Mouse (Mus musculus) liver, embryonic 13.5 days (tissue): ENCODE data around the gene Scamp1. TPM values are rescaled to one million over a fixed set of nuclear protein-coding genes. Genes with fewer than 3 reads are reported as not detected.
A peak's percentile ranks its signal among the peaks of the same experiment; 100 is the strongest.

Source experiments
- ATAC-seq: fragments of 200-750 bp; cut with Nextera tagmentation; 2 replicates; pipeline ENCODE4 v1.8.0; 2017; ENCODE audit warnings: low read depth, mild to moderate bottlenecking, moderate number of reproducible peaks, moderate library complexity
- DNase-seq: peaks from one replicate; pipeline ENCODE4 v3.0.0; 2022
- H3K27ac ChIP-seq: fragments of 300-500 bp; sonication (generic); 2 replicates; pipeline ENCODE4 v1.5.1; 2015; ENCODE audit warnings: moderate library complexity, mild to moderate bottlenecking, inconsistent platforms
- H3K27me3 ChIP-seq: fragments of 300-500 bp; sonication (generic); 2 replicates; pipeline ENCODE4 v1.6.1; 2015; ENCODE audit warnings: mild to moderate bottlenecking, inconsistent platforms
- H3K36me3 ChIP-seq: fragments of 300-500 bp; sonication (generic); 2 replicates; pipeline ENCODE4 v1.6.1; 2015; ENCODE audit warnings: mild to moderate bottlenecking, inconsistent platforms
- H3K4me1 ChIP-seq: fragments of 300-500 bp; sonication (generic); replicated peaks from 2 replicates; pipeline ENCODE4 v1.6.1; 2015; ENCODE audit warnings: inconsistent platforms
- H3K4me2 ChIP-seq: fragments of 300-500 bp; sonication (generic); 2 replicates; pipeline ENCODE4 v1.6.1; 2015; ENCODE audit warnings: inconsistent platforms, mild to moderate bottlenecking, moderate library complexity
- H3K4me3 ChIP-seq: fragments of 300-500 bp; sonication (generic); replicated peaks from 2 replicates; pipeline ENCODE4 v1.5.1; 2015; ENCODE audit warnings: mild to moderate bottlenecking, inconsistent platforms
- H3K9ac ChIP-seq: fragments of 300-500 bp; sonication (generic); 2 replicates; pipeline ENCODE4 v1.6.1; 2015; ENCODE audit warnings: mild to moderate bottlenecking, inconsistent platforms
- H3K9me3 ChIP-seq: fragments of 300-500 bp; sonication (generic); replicated peaks from 2 replicates; pipeline ENCODE4 v1.6.1; 2016; ENCODE audit warnings: inconsistent platforms
- WGBS: fragments of 180-500 bp; shearing (Covaris S2); methylation state at CpG from one replicate; pipeline ENCODE4 v1.1.7; 2015; ENCODE audit not compliant: insufficient replicate concordance; 5-methylcytosine and 5-hydroxymethylcytosine counted together
- polyA plus RNA-seq: library from polyadenylated mRNA; unstranded; fragments of >200 nt; fragmentation: Nextera tagmentation; extraction: Ambion mirVana; gene quantifications from 2 replicates; pipeline ENCODE4 v1.2.1, GENCODE M21; 2015

Scamp1 gene
- polyA plus RNA-seq, 1 experiment from 2014 or later, result 8.0 TPM

DNA sequence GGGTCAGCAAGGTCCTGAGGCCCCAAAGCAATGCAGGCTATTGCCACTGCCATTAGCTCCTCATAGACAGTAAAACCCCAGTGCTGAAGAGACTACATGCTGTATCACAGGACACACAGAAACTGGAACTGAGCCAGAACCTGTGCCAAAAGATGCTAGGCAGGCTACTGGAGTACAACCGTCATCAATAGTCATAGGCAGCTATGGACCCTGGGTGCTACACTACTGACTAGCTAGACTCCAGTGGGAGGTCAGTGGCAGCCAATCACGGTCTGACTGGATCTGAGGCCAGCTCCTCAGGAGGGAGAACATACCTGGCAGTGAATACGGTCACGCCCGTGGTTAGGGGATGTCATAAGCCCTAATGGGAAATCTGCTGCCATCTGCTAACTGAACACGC, 14.4 kb downstream of the Scamp1 start:
- Histone ChIP-seq H3K27ac (no peak overlapping the region), H3K4me1 (peaks cover 49% of the 10 kb centered on the region), H3K36me3 (no peaks in the 10 kb centered on the region), H3K9me3 (no peaks in the 10 kb centered on the region), H3K4me3 (no peak overlapping the region), H3K9ac (no peak overlapping the region), H3K27me3 (no peaks in the 10 kb centered on the region), H3K4me2 (no peak overlapping the region)
- WGBS, result 76% methylated on average over 6 of the region's 6 CpGs
- DNase-seq, result no peak
- no peak for ATAC-seq

DNA sequence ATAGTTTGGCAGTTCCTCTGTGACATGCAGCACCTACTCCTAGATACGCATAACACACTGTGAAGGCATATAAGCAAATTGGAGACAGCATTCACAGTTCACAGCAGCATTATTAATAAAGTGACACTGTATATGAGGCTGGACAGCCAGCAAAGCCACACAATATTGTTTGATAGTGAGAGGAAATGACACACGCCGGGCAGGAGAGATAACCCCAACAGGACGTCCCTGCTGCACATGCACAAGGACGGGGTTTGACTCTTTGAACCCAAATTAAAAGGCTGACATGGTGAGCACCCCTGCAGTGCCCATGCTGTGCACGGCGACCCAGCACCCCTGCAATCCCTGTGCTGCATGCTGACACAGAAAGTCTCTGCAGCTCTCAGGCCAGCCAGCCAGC, 17.5 kb downstream of the Scamp1 start:
- Histone ChIP-seq H3K27ac (peak overlapping the region; percentile 30; the same call in 1 of the 2 replicates), H3K4me3 (no peak overlapping the region), H3K36me3 (no peaks in the 10 kb centered on the region), H3K4me2 (peak overlapping the region; percentile 31), H3K4me1 (peaks cover 69% of the 10 kb centered on the region), H3K9ac (peak overlapping the region; percentile 7; the same call in 1 of the 2 replicates), H3K27me3 (no peaks in the 10 kb centered on the region), H3K9me3 (no peaks in the 10 kb centered on the region)
- 9% methylated on average over 7 of the region's 7 CpGs for WGBS
- ATAC-seq (0 out of 2 replicates have a peak, but pooled peaks have one; percentile 10), DNase-seq (no peak)

DNA sequence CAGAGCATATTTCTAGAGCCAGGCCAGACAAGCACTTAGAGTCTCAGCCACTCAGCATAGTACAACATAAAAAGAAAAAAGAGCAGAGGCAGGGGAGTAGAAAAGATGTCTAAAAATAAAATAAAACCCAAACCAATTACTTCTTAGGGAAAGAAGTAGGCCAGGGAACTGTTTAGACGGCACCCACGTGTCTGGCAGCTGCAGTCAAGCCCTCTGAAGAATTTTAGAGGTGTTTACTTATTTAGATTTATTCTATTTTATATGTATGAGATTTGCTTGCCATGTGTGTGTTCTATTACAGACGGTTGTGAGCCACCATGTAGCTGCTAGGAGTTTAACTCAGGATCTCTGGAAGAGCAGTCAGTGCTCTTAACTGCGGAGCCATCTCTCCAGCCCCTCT, 18.5 kb downstream of the Scamp1 start:
- Histone ChIP-seq H3K36me3 (no peaks in the 10 kb centered on the region), H3K4me3 (no peak overlapping the region), H3K9ac (no peak overlapping the region), H3K9me3 (no peaks in the 10 kb centered on the region), H3K27me3 (no peaks in the 10 kb centered on the region), H3K4me2 (0 out of 2 replicates have a peak overlapping the region, but pooled peaks have one; percentile 0), H3K27ac (no peak overlapping the region), H3K4me1 (peaks cover 79% of the 10 kb centered on the region)
- WGBS, result 65% methylated on average over 4 of the region's 4 CpGs
- DNase-seq (no peak), ATAC-seq (no peak)

DNA sequence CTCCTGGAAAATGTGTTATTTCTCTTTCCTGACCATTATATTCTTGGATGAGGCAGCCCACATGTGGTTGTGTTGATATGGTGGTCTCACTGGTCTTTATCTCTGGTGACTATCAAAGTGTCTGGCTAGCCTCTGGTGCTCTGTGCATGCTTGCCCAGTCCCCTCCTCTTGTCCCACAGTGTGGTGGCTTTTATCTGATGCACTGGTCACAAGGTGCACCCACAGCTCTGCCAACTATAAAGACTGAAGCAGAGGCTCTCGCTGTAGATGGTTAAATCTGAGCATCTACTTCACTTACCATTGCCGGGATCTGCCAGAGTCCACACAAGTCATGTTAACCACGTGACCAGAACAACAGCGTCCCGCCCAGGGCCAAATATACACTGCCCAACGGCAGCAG, 19.1 kb downstream of the Scamp1 start:
- Histone ChIP-seq H3K9me3 (no peaks in the 10 kb centered on the region), H3K27ac (no peak overlapping the region), H3K4me1 (peaks cover 81% of the 10 kb centered on the region), H3K4me3 (no peak overlapping the region), H3K27me3 (no peaks in the 10 kb centered on the region), H3K9ac (no peak overlapping the region), H3K36me3 (no peaks in the 10 kb centered on the region), H3K4me2 (0 out of 2 replicates have a peak overlapping the region, but pooled peaks have one; percentile 0)
- ATAC-seq, result no peak
- no peak for DNase-seq
- 37% methylated on average over 6 of the region's 6 CpGs for WGBS

DNA sequence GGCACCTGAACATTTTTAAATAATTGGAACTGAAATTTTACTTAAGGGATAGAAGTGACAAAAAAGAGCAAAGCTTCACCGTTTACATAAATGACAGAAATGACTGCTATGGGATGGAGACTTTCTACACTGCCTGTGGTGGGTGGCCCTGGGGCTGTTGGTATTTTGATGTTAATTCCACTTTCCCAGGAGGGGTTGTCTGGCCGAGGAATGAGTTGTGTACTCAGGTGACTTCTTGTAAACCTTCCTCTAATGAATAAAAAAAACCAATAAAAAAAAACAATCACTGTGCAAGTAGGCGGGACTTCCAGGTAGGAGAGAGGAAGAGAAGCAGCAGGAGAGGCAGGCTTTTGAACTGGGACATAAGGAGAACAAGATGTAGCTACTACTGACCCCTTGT, 20.4 kb downstream of the Scamp1 start:
- Histone ChIP-seq H3K4me3 (no peak overlapping the region), H3K4me1 (peaks cover 79% of the 10 kb centered on the region), H3K36me3 (no peaks in the 10 kb centered on the region), H3K9ac (no peak overlapping the region), H3K27me3 (no peaks in the 10 kb centered on the region), H3K27ac (no peak overlapping the region), H3K4me2 (no peak overlapping the region), H3K9me3 (no peaks in the 10 kb centered on the region)
- WGBS, result 74% methylated on average over 3 of the region's 3 CpGs
- ATAC-seq, result no peak
- DNase-seq, result no peak

DNA sequence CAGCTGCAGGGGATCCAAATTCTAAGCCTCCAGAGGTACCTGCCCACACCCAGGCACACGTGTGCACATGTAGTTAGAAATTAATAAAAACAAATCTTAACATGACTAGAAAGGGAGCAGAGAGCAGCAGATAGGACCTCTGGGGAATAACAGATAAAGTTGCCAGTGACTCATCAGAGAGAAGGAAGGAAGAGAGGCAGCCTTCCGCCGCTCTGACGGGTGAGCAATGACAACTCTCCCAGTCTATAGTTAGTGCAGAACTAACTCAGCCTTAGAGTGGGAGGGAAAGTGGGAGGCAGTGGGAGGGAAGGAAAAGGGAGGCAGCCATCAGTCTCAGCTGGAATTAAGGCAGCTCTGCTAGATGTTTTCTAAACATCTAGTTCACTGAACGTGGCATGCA, 21.7 kb downstream of the Scamp1 start:
- H3K27me3 ChIP-seq, result no peaks in the 10 kb centered on the region
- peak overlapping the region; percentile 85 for H3K27ac ChIP-seq
- no peaks in the 10 kb centered on the region for H3K9me3 ChIP-seq
- H3K4me1 ChIP-seq, result peaks cover 84% of the 10 kb centered on the region
- ATAC-seq, result peak; percentile 83
- DNase-seq, result peak; percentile 48
- H3K4me3 ChIP-seq, result peak overlapping the region; percentile 26; the same call in 1 of the 2 replicates
- H3K4me2 ChIP-seq, result peak overlapping the region; percentile 43
- WGBS, result 18% methylated on average over 5 of the region's 5 CpGs
- peak overlapping the region; percentile 47 for H3K9ac ChIP-seq
- no peaks in the 10 kb centered on the region for H3K36me3 ChIP-seq

DNA sequence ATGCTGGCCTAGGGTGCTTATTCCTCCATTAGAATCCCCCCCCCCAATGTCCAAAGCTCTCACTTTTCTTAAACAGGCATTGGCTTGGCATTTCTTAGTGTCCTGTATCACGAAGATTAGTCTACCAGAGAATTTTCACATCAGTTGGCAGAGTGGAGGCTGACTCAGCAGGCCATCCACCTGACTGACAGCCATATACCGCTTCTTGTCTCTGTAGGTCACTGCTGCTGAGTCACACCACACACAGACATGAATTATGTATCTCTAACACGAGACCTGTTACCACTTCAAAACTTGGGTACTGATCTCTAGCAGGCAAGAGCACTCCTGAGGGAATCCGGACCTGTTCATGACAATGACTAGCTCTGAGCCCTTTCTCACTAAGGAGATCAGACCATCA, 23.1 kb downstream of the Scamp1 start:
- DNase-seq, result peak; percentile 53
- no peaks in the 10 kb centered on the region for H3K9me3 ChIP-seq
- peak overlapping the region; percentile 85 for H3K27ac ChIP-seq
- H3K27me3 ChIP-seq, result no peaks in the 10 kb centered on the region
- H3K9ac ChIP-seq, result peak overlapping the region; percentile 27; the same call in 1 of the 2 replicates
- peaks cover 84% of the 10 kb centered on the region for H3K4me1 ChIP-seq
- H3K4me2 ChIP-seq, result peak overlapping the region; percentile 43
- ATAC-seq, result peak; percentile 78
- 32% methylated on average over 4 of the region's 4 CpGs for WGBS
- no peak overlapping the region for H3K4me3 ChIP-seq
- H3K36me3 ChIP-seq, result no peaks in the 10 kb centered on the region

DNA sequence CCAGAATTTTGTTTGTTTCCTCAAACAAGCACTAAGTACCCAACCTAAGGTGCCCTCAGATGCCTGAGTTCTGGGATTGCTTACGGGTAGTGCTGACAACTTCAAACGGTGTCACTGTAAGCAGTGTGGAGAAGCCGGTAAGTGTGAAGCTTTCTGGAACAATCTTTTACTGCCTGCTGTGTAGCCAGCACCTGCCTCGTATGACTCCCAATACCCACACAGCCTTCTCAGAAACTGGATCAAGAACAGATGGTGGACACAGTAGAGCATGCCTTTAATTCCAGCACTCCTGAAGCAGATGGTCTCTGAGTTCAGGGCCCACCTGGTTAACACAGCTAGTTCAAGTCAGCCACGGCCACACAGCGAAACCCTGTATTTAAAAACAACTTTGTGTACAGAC, 24.0 kb downstream of the Scamp1 start:
- WGBS, result 77% methylated on average over 6 of the region's 6 CpGs
- H3K4me1 ChIP-seq, result peaks cover 85% of the 10 kb centered on the region
- ATAC-seq (no peak), DNase-seq (no peak)
- no peak overlapping the region for H3K9ac ChIP-seq
- peak overlapping the region; percentile 85 for H3K27ac ChIP-seq
- no peaks in the 10 kb centered on the region for H3K9me3 ChIP-seq
- H3K4me3 ChIP-seq, result no peak overlapping the region
- H3K4me2 ChIP-seq, result no peak overlapping the region
- no peaks in the 10 kb centered on the region for H3K36me3 ChIP-seq
- H3K27me3 ChIP-seq, result no peaks in the 10 kb centered on the region

DNA sequence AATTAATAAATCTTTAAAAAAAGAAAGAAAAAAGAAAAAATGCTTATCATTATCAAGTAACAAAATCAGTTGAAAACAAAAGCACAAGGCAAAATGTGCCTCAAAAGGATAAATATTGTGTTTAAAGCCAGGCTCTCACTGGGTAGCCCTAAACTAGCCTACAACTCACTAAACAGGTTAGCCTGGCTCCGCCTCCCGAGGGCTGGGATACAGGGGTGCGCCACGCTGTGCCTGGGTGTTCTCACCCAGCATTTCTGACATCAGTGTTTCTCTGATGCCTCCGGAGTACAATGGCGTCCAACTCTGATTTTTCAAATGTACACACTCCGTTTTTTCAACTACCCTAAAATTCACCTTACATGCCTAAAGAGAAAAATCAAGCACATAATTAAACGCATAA, 24.7 kb downstream of the Scamp1 start:
- Histone ChIP-seq H3K36me3 (no peaks in the 10 kb centered on the region), H3K27me3 (no peaks in the 10 kb centered on the region), H3K4me1 (peaks cover 82% of the 10 kb centered on the region), H3K4me3 (no peak overlapping the region), H3K9ac (no peak overlapping the region), H3K9me3 (no peaks in the 10 kb centered on the region), H3K27ac (no peak overlapping the region), H3K4me2 (no peak overlapping the region)
- WGBS, result 80% methylated on average over 8 of the region's 8 CpGs
- ATAC-seq, result no peak
- DNase-seq, result no peak

DNA sequence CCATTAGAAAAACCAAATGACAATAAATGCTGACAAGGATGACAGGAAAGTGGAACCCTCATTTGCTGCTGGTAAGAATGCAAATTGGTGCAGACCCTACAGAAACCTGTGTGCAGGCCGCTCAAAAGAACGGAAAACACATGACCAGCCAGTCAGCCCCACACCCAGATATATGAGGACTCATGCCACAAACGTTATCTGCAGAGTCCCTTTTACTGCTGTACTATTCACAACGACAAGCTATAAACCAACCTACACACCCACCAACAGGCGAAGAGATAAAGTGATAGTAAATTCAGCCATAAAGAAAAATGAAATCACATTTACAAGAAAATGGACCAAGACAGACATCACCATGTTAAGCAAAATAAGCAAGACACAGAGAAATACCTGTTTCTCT, 26.4 kb downstream of the Scamp1 start:
- Histone ChIP-seq H3K9me3 (no peaks in the 10 kb centered on the region), H3K4me1 (peaks cover 72% of the 10 kb centered on the region), H3K9ac (no peak overlapping the region), H3K27me3 (no peaks in the 10 kb centered on the region), H3K27ac (peak overlapping the region; percentile 31; the same call in 1 of the 2 replicates), H3K36me3 (no peaks in the 10 kb centered on the region), H3K4me3 (no peak overlapping the region), H3K4me2 (peak overlapping the region; percentile 22)
- DNase-seq, result no peak
- WGBS, result 25% methylated on average over 5 of the region's 5 CpGs
- ATAC-seq, result peak; percentile 59; the same call in 1 of the 2 replicates

DNA sequence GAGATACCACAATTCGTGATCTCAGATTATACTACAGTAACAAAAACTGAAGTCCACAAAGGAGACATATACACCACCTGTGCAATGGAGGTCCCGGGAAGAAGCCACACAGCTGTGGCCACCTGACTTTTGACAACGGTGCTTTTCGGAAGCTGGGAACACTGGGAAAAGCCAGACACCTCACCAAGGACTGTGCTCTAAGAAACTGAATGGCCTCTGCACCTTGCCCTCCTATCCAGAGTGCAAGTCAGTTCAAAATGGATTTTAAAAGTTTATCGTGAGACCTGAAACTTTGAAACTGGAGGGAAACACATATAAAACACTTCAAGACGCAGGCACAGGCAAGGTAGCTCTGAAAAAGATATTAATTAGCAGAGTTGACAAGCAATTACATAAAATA, 27.1 kb downstream of the Scamp1 start:
- H3K4me1 ChIP-seq, result peaks cover 66% of the 10 kb centered on the region
- 73% methylated on average over 6 of the region's 6 CpGs for WGBS
- no peak overlapping the region for H3K27ac ChIP-seq
- no peak overlapping the region for H3K9ac ChIP-seq
- ATAC-seq (no peak), DNase-seq (no peak)
- no peak overlapping the region for H3K4me2 ChIP-seq
- no peaks in the 10 kb centered on the region for H3K9me3 ChIP-seq
- H3K4me3 ChIP-seq, result no peak overlapping the region
- no peaks in the 10 kb centered on the region for H3K27me3 ChIP-seq
- no peaks in the 10 kb centered on the region for H3K36me3 ChIP-seq

DNA sequence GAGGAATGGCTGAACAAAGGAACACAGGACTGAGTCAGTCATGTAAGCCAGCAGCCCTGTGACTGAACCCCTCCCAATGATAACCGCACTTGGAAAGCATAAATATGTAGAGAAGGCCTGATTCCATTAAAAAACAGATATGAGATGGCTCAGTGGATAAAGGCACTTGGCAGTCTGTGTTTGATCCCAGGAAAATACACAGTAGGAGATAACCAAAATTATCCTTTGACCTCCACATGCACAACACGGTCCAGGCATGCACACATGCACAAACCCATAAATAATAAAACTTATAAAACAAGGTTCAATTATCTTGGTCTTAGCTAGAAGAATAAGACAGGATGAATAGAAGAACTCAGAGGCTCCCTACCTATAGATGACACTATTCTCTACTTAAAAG, 27.9 kb downstream of the Scamp1 start:
- no peaks in the 10 kb centered on the region for H3K36me3 ChIP-seq
- no peak for DNase-seq
- WGBS, result 53% methylated on average over 2 of the region's 2 CpGs

More for the DNA sequence above, 27.9 kb downstream of the Scamp1 start:
- Histone ChIP-seq H3K4me3 (no peak overlapping the region), H3K27ac (peak overlapping the region; percentile 41; the same call in 1 of the 2 replicates), H3K4me2 (no peak overlapping the region), H3K4me1 (peaks cover 57% of the 10 kb centered on the region), H3K9me3 (no peaks in the 10 kb centered on the region), H3K9ac (peak overlapping the region; percentile 8; the same call in 1 of the 2 replicates), H3K27me3 (no peaks in the 10 kb centered on the region)
- ATAC-seq, result no peak
